Mouse (Mus musculus) spleen, postnatal 36 days (tissue): Measurements from ENCODE around the gene Stip1.
"Not testable (repeated sequence)": the region's sequence is repeated elsewhere in the genome, so short reads cannot be mapped to it uniquely, and the experiment has no call there.

Experiments
- DNase-seq, 2 experiments: peaks; one replicate each; pipeline ENCODE4 v3.0.0; 2022; ENCODE audit warnings: low spot score in 2 of 2, mixed read lengths in 1 of 2

Gene Stip1

DNA sequence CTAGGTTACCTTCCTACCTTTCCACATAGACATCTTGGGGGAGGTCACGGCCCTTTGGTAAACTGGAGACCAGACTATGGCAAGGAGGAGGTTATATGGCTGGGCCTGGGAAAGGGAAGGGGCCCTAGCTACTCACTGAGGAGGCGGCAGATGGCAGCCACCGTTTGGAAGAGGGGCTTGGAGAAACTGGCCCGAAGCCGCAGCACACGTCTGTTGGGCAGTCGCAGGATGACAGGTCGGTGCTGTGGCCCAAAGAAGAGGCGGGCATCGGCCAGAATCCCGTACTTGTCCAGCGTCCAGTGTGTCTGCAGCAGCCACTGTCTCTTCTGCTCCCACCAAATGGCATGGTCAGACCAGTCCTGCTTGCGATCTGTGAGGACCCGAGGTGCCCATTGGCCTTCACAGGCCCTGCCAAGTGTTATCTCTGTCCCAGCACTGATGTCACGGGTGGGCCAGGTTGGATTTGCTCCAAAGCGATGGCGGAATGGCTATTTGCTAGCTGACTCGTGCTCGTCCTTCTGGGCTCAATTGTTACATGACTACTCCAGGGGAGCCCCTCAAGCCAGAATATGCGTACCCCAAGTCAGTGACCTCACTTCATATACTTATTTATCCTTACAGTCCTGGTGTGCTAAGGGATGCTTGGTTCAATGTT lies 25.2 kb downstream of the Stip1 start:
- DNase-seq: no peak

DNA sequence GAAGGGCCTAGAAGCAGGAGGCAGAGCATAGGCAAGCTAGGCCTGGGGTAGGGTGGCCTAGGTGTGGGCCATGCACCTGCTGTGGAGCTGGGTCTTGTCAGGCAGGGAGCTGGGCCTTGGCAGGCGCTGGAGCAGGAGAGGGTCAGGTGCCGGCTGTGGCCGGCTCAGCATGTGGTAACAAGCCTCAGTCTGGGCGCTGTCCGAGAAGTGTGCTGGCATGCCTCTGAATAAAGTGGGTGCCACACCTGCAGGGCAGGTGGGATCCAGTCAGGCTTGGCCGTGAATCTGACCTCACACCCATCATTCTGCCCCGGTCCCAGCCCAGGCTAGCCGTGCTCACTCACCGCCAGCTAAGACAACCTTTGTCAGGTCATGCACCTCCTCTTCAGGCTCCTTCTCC lies 25.8 kb downstream of the Stip1 start:
- DNase-seq: no peak

DNA sequence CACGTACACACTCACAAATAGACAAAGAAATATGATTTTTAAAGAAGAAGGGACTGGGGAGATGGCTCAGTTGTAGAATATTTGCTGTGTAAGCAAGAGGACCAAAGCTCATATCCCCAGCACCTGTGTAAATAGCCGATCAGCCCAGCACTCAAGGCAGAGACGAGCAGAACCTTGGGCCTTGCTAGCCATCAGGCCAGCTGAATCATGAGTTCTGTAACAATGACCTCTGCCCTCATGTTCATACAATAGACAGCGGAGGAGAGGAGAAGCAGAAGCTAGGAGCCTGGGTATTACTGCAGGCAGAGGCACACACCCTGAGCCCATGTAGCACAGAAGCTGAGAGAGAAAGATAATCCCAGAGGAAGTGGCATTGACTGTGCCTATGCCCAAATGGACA lies 27.3 kb downstream of the Stip1 start:
- DNase-seq: no peak

DNA sequence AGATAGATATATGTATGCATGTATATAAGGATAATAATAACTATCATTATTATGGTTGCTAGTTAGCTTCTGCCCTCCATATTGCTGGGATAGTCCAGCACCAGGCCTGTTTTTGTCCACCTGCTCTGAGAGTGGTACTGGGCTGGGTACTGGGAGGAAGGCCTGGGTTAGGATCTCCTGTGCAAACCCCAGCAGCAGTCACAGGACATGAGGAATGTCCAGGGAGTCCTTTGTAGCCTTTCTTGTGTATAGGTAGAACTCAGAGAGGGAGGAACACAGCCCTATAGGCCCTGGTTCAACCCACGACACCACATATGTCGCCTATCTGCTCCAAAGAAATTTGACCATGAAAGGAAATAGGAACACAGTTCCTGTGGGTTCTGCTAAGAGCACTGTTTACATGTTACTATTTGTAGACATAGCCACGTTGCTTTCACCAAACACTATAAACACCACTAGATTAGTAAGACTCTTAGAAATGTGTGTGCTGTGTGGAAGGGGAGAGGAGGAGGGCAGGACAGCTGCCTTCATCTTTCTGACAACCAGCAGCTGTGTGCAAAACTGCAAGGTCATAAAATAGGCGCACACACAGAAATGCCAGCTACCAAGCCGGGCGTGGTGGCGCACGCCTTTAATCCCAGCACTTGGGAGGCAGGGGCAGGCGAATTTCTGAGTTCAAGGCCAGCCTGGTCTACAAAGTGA lies 32.7 kb downstream of the Stip1 start:
- no peak for DNase-seq

DNA sequence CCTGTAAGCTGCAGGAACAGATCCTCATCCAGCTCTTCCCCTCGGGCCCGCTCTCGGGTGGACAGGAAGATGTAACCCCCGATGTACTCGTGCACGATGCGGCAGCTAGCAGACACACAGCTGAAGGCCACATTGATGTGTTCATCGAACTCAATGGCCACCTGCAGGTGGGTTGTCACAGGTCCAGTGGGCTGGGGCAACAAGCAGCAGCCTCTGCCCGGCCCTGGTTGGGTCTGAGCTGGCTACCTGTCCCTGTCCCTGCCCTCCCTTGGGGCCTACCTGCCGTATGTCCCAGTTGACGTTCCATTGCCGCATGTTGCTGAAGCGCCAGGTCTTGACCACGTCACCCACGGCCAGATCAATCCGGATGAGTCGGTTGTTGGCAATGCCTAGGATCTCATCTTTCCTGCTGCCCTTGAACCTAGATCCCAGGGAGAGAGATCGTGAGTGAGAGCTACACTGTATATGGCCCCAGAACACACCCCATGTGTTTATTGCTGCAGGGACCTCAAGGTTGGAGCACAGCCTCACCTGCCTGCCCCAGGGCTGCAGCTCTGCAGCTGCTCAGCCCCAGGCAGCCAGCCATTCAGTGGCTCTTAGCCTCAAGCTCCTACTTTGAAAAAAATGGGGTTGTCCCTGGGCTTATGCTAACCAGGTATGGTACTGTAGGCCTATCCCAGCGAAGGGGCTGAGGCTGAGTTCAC lies 40.3 kb downstream of the Stip1 start:
- DNase-seq: no peak

DNA sequence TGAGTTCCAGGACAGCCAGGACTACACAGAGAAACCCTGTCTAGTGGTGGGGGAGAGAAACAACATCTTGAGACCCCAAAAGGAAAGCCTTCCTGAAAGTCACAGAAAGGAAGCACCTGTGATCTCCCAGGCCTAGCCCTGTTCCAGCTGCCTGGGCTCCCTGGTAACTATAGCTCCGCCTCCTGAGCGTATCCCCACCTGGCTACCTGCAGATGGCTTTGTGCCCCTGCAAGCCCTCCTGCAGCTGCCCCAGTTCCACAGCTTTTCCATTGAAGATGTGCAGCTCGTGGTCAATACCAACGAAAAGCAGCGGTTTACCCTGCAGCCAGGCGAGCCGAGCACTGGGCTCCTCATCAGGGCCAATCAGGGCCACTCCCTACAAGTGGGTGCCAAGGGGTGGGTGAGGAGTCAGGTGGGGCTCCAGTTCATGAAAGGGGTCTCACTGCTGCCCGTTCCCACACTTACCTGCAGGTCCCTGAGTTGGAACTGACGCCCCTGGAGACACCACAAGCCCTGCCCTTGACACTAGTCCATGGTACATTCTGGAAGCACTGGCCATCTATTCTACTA lies 42.0 kb downstream of the Stip1 start:
- DNase-seq: no peak

DNA sequence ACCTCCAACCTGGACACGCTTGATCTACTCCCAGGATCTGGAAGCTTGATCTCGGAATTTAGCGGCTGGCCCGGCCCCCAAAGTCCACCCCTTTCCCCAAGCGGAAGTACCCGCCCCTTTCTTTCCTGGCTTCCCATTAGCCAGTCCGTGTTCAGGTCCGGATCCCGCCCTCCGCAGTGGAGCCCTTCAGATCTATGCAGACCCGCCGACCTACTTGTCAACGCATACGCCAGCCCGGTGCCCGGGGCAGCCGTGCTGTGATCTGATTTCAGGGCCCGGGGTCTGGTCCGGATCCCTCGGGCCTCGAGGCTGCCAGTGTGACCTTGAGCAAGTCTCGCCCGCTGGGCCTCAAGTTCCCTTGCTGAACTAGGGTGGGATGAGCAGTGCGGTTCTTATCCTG lies 43.8 kb downstream of the Stip1 start, which contains the start of the genes Nudt22 and Trpt1:
Gene Nudt22 (minus strand): TSS at position 112 of the 400 bp plus-strand sequence.
Gene Trpt1 (plus strand): TSS at position 126 of the 400 bp plus-strand sequence.
- peak; percentile 74 to 80 for DNase-seq

DNA sequence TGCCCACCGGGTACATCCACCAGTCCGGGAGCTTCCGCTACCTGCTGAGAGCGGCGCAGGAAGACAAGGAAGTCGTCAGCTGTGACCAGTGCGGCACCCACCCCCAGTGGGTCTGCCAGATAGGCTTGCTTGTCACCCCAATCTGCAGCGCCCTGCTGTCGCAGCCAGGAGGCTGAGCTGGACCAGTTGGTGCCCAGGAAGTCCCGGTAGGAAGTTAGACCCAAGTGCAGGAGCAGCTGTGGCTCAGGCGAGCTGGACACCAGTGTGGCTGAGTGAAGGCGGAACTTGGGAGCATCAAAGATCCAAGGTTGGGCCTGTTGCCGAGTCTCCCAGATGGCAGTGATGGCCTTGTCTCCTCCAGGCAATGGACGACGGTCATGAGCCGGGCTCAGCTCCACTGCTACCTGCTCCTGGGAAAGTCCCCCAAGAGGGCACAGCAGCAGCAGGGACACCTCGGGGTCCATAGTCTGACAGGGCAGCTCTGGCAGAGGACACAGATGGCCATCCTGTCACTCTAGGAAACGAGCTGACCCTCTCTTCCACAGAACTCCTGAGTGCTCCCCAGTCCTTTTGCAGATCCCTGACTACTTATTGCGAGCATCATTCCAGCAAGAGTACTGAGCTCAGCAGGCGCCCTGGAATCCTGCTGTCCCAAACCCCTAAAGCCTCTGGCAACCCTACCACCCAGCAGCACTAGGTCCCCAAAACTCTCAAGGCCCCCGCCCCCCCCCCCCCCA lies 44.3 kb downstream of the Stip1 start:
- no peak for DNase-seq

DNA sequence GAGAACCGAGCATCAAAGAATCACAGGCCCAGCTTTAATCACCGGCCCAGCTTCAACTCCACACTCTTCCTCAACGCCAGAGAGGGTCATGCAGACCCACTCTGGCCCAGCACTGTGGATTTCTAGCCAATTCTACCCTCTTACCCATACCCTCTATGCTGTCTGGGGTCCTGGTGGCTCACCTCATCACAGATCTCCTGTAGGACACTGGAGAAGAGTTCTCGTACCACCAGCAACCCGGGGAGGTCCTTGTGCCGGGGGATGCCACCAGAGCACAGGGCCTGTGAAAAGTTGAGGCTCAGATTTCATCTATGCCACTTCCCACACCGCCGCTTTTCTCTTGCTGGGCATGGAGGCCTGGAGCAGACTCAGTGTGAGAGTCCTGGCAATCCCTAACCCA lies 45.3 kb downstream of the Stip1 start:
- no peak for DNase-seq

DNA sequence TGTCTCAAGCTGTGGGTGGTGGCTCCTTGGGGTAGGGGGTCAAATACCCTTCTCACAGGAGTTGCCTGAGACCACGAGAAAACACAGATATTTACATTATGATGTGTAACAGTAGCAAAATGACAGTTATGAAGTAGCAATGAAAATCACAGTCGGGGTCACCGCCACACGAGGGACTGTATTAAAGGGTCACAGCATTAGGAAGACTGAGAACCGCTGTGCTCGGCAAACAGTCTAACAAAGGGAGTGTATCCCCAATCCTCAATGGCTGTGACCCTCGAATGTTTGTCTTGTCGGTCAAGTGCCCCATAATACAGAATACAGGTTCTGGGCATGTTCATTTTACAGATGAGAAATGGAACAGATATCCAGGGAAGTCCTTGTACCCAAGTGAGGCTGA lies 45.8 kb downstream of the Stip1 start:
- no peak for DNase-seq

DNA sequence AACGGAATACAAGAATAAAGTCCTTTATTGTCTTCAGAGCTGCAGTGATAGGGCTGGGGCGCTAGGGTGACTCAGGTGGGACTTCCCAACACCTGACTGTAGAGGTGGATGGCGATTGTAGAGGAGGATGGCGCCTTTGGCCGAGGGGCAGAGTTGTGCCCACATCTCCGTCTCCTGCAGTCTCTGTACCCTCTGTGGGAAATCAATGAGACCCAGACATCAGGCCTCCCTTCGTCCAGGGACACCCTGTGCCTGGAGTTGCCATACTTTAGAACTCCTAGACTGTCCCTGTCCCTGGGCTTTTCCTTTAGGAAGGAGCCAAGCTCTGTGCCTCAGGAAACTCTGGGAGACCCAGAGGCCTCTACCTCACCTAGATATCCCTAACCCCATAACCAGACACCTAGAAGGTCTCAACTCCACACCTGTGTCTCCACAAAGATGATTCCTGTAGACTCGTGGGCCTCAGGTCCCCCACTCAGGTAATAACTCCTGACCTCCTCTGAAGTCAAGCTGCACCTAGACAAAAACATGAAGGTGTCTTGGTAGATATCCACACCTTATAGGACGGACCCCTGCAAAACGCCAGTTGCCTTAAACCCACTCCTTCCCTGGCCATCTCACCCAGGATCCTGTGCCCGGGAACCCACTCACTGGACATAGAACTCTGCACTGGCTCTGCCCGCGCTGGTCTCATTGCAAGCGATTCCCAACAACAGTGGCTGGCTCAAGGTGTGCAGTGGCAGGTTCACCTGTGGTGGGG lies 46.6 kb downstream of the Stip1 start:
- no peak for DNase-seq

DNA sequence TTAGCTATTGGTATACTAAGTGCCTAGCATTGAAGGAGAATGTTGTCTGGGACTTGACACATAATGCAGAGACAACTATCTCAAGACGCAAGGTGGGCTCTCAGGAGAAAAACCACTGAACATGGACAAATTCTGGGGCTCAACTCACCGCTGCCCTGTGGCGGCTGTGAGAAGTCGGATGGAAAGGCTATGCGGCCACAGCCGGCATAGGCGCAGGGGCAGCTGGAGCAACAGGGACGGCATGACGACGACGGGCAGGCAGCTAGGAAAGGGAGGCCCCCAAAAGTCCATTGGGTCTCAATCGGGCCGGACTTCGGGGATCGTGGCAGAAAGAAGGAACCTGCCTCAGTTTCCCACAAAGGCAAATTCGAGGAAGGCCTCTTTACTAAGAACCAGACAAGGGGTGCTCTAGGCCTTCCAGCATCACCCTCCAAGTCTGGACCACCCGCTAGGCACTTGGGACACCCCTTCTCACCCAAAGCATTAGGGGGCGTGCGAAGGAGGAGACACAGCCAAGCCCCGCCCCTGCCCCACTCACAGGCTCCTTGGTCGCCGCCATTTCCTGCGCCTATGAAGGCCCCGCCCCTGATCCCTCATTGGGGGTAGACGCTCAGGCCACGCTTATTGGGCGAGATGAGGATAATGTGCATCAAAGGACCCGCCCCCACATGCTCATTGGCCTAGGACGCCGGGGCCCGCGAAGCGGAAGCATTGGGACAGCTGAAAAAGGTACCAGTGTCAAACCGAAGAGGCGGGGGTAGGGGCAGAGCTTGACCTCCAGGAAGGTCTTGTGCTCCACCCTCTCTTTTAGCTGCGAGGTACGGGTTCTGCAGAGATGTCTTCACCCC lies 47.5 kb downstream of the Stip1 start, which contains the start of gene Dnajc4:
Gene Dnajc4 (minus strand): TSS at position 562 of the 848 bp plus-strand sequence.
- peak; percentile 98 to 99 for DNase-seq

DNA sequence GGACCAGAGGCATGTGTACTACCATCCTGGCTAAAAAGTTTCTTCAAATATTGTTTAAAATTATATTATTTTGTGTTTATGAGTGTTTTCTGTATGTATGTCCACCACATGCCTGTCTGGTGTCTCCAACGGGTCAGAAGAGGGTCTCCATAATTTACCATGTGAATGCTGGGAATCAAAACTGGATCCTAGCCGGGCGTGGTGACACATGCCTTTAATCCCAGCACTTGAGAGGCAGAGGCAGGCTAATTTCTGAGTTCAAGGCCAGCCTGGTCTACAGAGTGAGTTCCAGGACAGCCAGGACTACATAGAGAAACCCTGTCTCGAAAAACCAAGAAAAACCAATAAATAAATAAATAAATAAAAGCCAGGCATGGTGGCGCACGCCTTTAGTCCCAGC lies 48.6 kb downstream of the Stip1 start:
- DNase-seq: not testable (repeated sequence)

DNA sequence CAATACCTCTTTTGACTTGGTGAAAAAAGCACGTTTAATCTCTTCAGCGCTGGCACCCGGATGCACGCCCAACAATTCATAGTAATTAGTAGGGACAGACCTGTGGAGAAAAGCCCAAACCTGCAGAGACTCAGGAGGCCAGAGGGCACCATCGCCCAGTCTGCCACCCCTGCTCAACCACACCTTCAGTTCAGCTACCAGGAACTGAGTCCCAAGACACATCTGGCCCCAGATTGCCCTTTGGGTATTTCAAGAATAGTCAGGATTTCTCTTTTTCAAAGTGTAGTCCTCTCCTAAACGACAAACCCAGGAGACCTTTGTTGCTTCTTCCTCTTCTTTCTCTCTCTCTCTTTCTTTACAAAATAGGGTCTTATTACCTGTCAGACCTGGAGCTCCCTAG lies 49.1 kb downstream of the Stip1 start:
- no peak for DNase-seq

DNA sequence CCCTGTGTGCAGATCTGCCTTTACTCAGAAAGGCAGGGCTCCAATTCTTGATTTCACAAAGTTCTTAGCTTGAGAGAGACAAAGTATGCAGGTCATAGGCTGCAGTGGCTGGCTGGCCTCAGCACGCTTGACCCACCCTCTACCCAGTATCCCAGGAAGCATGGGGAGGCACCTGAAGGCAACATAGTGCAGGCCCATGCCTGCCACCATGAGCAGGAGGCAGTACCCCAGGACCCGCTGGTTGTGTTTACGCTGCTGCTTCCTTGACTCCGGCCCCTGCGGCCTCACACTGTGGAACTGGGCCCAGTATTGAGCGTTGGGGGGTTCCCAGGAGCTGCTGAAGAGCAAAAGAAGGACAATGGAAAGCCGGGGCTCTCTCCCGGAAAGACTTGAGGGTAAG lies 50.5 kb downstream of the Stip1 start:
- DNase-seq: no peak

DNA sequence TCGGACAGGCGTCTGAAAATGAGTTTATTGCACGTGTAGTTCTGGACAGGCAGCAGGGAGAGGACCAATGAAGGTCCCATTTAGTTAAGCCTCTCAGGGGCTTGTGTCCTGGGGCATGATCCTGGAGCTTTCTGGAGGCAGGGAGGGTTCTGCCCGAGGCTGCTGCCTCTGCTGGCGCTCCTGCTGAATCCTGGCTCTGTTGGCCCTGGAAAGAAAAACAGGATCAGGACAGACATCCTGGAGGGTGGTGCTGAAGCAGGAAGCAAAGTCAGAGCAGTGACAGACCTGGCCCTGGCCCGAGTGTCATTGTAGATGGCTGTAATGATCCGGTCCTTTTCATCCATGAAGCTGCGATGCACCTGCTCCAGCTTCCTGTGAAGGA lies 51.9 kb downstream of the Stip1 start:
- no peak for DNase-seq

DNA sequence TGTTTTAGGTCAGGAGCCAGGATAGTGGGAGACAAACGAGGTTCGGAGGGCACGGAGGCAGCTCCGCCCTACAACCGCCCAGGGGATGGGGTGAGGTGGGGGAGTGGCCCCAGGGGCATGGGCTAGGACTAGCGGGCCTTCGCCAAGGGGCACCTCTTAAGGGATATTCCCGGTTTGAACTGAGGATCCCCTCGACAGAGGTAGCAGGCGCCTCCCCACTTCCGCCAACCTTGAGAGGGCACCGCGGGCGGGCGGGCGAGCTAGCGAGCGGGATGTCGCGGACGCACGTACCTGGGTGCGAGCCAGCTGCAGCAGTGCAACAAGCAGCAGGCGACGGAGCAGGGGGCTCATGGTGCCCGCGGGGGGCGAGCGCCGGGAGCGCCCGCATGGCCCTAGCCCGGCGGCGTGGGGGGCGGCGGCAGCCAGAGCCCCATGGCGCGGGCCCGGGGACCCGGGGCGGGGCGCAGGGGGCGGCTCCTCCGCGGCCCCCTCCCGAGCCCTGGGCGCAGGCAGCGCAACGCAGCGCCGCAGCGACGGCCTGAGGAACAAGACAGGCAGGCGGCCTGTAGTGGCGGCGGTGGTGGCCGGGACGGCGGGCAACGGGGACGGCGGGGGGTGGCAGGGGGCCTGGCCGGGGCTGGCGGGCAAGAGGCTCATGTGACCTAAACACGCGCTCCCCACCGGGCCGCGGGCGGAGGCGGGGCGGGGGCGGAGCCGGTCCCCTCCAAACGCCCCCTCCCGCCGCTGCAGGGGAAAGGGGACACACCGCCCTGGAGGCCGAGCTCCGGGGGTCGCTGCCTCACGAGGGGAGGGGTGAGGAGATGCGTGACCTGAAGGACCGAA lies 52.5 kb downstream of the Stip1 start, which contains the start of gene Vegfb:
Gene Vegfb (minus strand): TSS at position 591 of the 843 bp plus-strand sequence.
- peak; percentile 61 to 62 for DNase-seq

DNA sequence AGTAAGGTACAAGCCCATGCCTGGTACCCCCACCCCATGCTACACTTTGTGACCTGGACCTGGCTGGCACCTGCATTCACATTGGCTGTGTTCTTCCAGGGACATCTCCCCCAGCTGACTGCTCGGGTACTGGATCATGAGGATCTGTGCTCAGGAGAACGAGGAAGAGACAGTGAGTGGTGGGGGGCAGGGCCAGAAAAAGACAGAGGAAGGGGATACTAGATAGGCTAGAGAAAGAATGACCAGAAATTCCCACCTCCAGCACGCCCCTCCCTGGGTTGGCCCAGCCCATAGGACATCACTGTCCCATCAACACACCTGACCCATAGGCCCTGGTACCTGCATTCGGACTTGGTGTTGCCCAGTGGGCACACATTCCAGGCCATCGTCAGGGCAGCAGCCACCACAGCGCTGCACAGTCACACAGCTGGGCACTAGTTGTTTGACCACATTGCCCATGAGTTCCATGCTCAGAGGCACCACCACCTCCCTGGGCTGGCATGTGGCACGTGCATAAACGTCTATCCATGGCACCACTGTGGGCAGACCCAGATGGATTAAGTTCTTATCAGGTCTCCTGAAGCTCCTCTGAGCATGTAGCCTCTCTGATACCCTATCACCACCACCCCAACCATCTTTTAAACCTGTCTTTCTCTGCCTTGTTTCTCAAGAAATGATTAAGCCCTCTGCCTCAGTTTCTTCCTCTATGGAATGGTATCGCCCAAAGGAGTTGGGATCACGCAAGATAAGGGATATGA lies 53.6 kb downstream of the Stip1 start:
- no peak for DNase-seq
